Mouse (Mus musculus) ES-E14 (cell line): Measurements from ENCODE around the gene Zc3hav1l.

Experiments
- CHD2 ChIP-seq: IDR thresholded peaks from 2 replicates; pipeline ENCODE4 v1.6.1; 2014; ENCODE audit warnings: mild to moderate bottlenecking, low read depth, low read length, inconsistent platforms
- HCFC1 ChIP-seq: IDR thresholded peaks from 2 replicates; pipeline ENCODE4 v1.6.1; 2012; ENCODE audit warnings: low read length, inconsistent platforms, borderline replicate concordance; ENCODE audit not compliant: insufficient read depth
- ZNF384 ChIP-seq: IDR thresholded peaks from 2 replicates; pipeline ENCODE4 v1.6.1; 2012; ENCODE audit warnings: low read depth, low read length, inconsistent platforms

DNA sequence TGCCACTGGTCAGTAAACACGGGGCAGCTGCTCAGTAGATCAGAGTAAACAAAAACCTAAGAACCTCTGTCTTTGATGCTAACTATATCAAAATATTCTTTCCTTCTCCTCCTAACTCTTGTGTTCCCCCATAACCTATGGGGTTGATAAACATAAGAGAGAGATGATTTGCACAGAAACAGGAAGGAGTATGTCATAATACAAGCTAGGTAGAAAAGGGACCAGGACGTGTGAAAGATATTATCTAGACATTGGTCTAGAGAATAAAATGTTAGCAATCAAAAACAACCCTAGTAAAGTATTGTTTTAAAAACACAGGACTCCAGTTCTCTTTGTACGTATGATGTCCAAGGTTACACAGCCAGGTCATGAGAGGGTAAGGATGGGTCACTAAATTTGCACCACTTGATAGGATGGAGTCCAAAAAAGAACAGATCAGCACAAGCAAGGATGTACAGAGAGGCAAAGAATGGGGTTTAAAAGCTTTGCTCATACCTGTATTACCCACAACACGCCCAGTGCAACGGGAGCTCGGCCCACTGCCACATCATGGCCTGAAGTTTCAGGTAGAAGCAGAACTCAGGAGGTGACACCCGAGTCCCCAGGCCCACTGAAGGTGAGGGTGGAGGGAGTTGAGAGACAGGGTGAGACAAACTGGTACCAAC is 45.1 kb upstream of the Zc3hav1l start:
- TF ChIP-seq ZNF384 = no peak
- TF ChIP-seq HCFC1 = no peak
- TF ChIP-seq CHD2 = no peak
